Mouse (Mus musculus) activated CD4-positive, CD25-positive, alpha-beta regulatory T cell, adult 9 weeks (primary cell): Measurements from ENCODE around the gene Zfp57. TPM values are rescaled to one million over a fixed set of nuclear protein-coding genes. Genes with fewer than 3 reads are reported as not detected.

Experiments
- polyA plus RNA-seq: library from polyadenylated mRNA; unstranded; fragments of 100-300 nt; shearing (Covaris generic); gene quantifications from one replicate; pipeline ENCODE4 v1.2.1, GENCODE M21; 2017

The Zfp57 gene
- not detected for polyA plus RNA-seq

DNA sequence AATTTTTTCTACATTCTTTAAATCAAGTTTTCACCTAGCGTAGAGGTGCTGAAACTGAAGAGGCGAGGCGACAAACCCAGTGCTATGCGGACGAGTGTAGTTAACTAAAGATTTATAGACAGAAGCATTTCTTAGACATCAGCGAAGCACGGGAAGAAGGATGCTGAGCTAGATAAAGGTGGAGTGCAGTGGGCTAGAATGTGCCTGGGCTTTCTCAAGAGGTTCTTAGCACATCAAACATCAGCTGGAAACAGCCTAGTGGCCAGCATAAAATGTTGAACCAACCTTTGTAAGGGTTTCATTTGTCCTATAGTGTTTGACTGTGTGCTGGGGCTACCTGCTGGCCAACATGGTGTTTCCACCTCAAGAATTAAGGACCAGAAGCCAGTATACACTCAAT lies at the start of gene Zfp57:
Gene Zfp57, plus strand, starts transcription at position 301 of the 400 bp plus-strand sequence.

GRCm38 (mm10) chr17:36957999-36958743 lies 42.8 kb upstream of the Zfp57 start, which contains the start of the genes Znrd1 and Znrd1as:
Gene Znrd1 (minus strand): TSS chr17:36958559.
Gene Znrd1as (plus strand): TSS chr17:36958592.

GRCm38 (mm10) chr17:36981221-36981813 lies 19.6 kb upstream of the Zfp57 start, which contains the start of gene 2410137M14Rik:
Gene 2410137M14Rik (minus strand): TSS chr17:36981237.

GRCm38 (mm10) chr17:36989437-36989836 lies 11.5 kb upstream of the Zfp57 start, which contains the start of gene H2-M5:
Gene H2-M5 (minus strand): TSS chr17:36989537.

GRCm38 (mm10) chr17:37022628-37023576 lies 21.9 kb downstream of the Zfp57 start, which contains the start of gene Mog:
Gene Mog (minus strand): TSS chr17:37023398.

GRCm38 (mm10) chr17:37045611-37046311 lies 44.8 kb downstream of the Zfp57 start, which contains the start of gene Gabbr1:
Gene Gabbr1 (plus strand): TSS chr17:37045966.

Other genes with a start within 250 kb of the Zfp57 start
- gene H2-M10.5, start 228.3 kb upstream of the Zfp57 start, polyA plus RNA-seq: not detected
- gene H2-M10.6, start 189.0 kb upstream of the Zfp57 start, polyA plus RNA-seq: not detected
- 170 TPM for gene Trim26, start 164.0 kb upstream of the Zfp57 start, polyA plus RNA-seq
- gene Trim15, start 134.0 kb upstream of the Zfp57 start, polyA plus RNA-seq: 0.35 TPM
- gene Trim10, start 131.6 kb upstream of the Zfp57 start, polyA plus RNA-seq: 1.0 TPM
- not detected for gene Trim40, start 111.0 kb upstream of the Zfp57 start, polyA plus RNA-seq
- gene Trim31, start 103.0 kb upstream of the Zfp57 start, polyA plus RNA-seq: not detected
- 0.21 TPM for gene Rnf39, start 58.2 kb upstream of the Zfp57 start, polyA plus RNA-seq
- gene Ppp1r11, start 49.4 kb upstream of the Zfp57 start, polyA plus RNA-seq: 186 TPM
- 98.8 TPM for gene Znrd1, start 42.6 kb upstream of the Zfp57 start, polyA plus RNA-seq
- 6.1 TPM for gene Znrd1as, start 42.6 kb upstream of the Zfp57 start, polyA plus RNA-seq
- not detected for gene 2410137M14Rik, start 19.9 kb upstream of the Zfp57 start, polyA plus RNA-seq
- gene H2-M5, start 11.6 kb upstream of the Zfp57 start, polyA plus RNA-seq: not detected
- not detected for gene Mog, start 22.2 kb downstream of the Zfp57 start, polyA plus RNA-seq
- 12.2 TPM for gene Gabbr1, start 44.8 kb downstream of the Zfp57 start, polyA plus RNA-seq
- gene Olfr90, start 87.3 kb downstream of the Zfp57 start, polyA plus RNA-seq: not detected
- gene Olfr91, start 97.1 kb downstream of the Zfp57 start, polyA plus RNA-seq: 0.07 TPM
- gene Olfr92, start 118.9 kb downstream of the Zfp57 start, polyA plus RNA-seq: not detected
- not detected for gene Olfr93, start 160.3 kb downstream of the Zfp57 start, polyA plus RNA-seq
- gene Ubd, start 192.7 kb downstream of the Zfp57 start, polyA plus RNA-seq: 0.70 TPM
- gene Olfr94, start 199.8 kb downstream of the Zfp57 start, polyA plus RNA-seq: not detected
- gene Olfr95, start 212.0 kb downstream of the Zfp57 start, polyA plus RNA-seq: not detected
- gene Olfr96, start 219.0 kb downstream of the Zfp57 start, polyA plus RNA-seq: not detected
- gene Olfr97, start 236.2 kb downstream of the Zfp57 start, polyA plus RNA-seq: not detected